Mouse (Mus musculus): ENCODE measurements around the gene Plekhn1.

Gene Plekhn1

GRCm38 (mm10) chr4:156184291-156184954, 50.2 kb downstream of the Plekhn1 start:
- peak; percentile 49 for DNase-seq

GRCm38 (mm10) chr4:156183747-156184146, 50.9 kb downstream of the Plekhn1 start:
- no peak for DNase-seq

- no peak for DNase-seq
Measured at GRCm38 (mm10) chr4:156177630-156178029, 57.0 kb downstream of the Plekhn1 start.

DNA sequence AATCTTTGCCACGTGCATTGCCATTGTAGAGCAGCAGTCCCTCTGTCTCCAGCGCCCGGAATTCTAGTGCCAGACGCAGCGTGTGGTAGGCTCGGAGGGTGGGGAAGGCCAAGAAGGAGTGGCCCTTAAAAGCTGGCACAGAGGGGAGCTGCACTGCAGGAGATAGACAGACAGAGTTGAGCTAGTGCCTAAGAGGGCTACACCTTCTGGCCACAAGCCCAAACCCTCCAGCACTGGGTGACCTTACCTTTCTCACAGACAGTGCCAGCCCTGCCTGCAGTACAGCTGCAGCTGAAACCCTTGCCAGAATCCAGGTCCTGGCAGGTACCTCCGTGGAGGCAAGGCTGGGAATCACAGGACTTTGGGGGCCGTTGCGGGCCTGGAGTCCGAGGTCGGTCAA, 62.8 kb downstream of the Plekhn1 start:
- DNase-seq: peak; percentile 6
